Mouse (Mus musculus) skeletal muscle tissue, adult 2 months (tissue): ENCODE results near the gene Mob3c.
A peak's percentile ranks its signal among the peaks of the same experiment; 100 is the strongest.

Source experiments
- DNase-seq: peaks from one replicate; pipeline ENCODE4 v3.0.0-alpha.2; 2012; ENCODE audit warnings: low read depth, low spot score

The Mob3c gene

GRCm38 (mm10) chr4:115827888-115828571 is at the start of gene Mob3c:
TSS of gene Mob3c (plus strand) at chr4:115828092.
- DNase-seq, result peak; percentile 74

- DNase-seq, result no peak
Measured at GRCm38 (mm10) chr4:115780269-115780668, 47.6 kb upstream of the Mob3c start.

- no peak for DNase-seq
Measured at GRCm38 (mm10) chr4:115780918-115781317, 47.0 kb upstream of the Mob3c start, which contains the start of gene Tex38. TSS of gene Tex38 (minus strand) at chr4:115781018.

GRCm38 (mm10) chr4:115782026-115782805 is 45.7 kb upstream of the Mob3c start:
- DNase-seq, result peak; percentile 64

GRCm38 (mm10) chr4:115784769-115785510 is 43.0 kb upstream of the Mob3c start, which contains the start of gene Atpaf1:
TSS of gene Atpaf1 (plus strand) at chr4:115784812.
- peak; percentile 54 for DNase-seq

GRCm38 (mm10) chr4:115785511-115786034 is 42.3 kb upstream of the Mob3c start:
- DNase-seq, result peak; percentile 28

GRCm38 (mm10) chr4:115790864-115791263 is 37.0 kb upstream of the Mob3c start:
- DNase-seq, result no peak

- no peak for DNase-seq
Measured at GRCm38 (mm10) chr4:115795360-115795759, 32.5 kb upstream of the Mob3c start.

- DNase-seq, result no peak
Measured at GRCm38 (mm10) chr4:115799981-115800380, 27.9 kb upstream of the Mob3c start.

GRCm38 (mm10) chr4:115812326-115812725 is 15.6 kb upstream of the Mob3c start:
- no peak for DNase-seq

GRCm38 (mm10) chr4:115815606-115816005 is 12.3 kb upstream of the Mob3c start:
- DNase-seq, result no peak

- no peak for DNase-seq
Measured at GRCm38 (mm10) chr4:115820199-115820598, 7.7 kb upstream of the Mob3c start.

- DNase-seq, result no peak
Measured at GRCm38 (mm10) chr4:115820944-115821343, 6.9 kb upstream of the Mob3c start.

GRCm38 (mm10) chr4:115821431-115821830 is 6.5 kb upstream of the Mob3c start:
- no peak for DNase-seq

- DNase-seq, result no peak
Measured at GRCm38 (mm10) chr4:115821928-115822327, 6.0 kb upstream of the Mob3c start.

GRCm38 (mm10) chr4:115824178-115824577 is 3.7 kb upstream of the Mob3c start:
- no peak for DNase-seq

GRCm38 (mm10) chr4:115825271-115825670 is 2.6 kb upstream of the Mob3c start:
- DNase-seq, result no peak

- DNase-seq, result no peak
Measured at GRCm38 (mm10) chr4:115827066-115827465, 826 bp upstream of the Mob3c start.

GRCm38 (mm10) chr4:115827535-115827887 is 381 bp upstream of the Mob3c start:
- DNase-seq, result no peak

- DNase-seq, result no peak
Measured at GRCm38 (mm10) chr4:115828572-115828902, 645 bp downstream of the Mob3c start.

GRCm38 (mm10) chr4:115830491-115830890 is 2.6 kb downstream of the Mob3c start:
- no peak for DNase-seq

- DNase-seq, result no peak
Measured at GRCm38 (mm10) chr4:115831221-115831620, 3.3 kb downstream of the Mob3c start.
